Mouse (Mus musculus): ENCODE data around the gene Gprc5a. TPM values are rescaled to one million over a fixed set of nuclear protein-coding genes. Genes with fewer than 3 reads are reported as not detected.

Gene Gprc5a
- polyA plus RNA-seq (2012; rRNA removed), result 2.7 and 2.8 TPM in 2 replicates
- 3.8 and 4.7 TPM in 2 replicates for polyA plus RNA-seq (2014; fragmentation: Nextera tagmentation; extraction: Ambion mirVana)

DNA sequence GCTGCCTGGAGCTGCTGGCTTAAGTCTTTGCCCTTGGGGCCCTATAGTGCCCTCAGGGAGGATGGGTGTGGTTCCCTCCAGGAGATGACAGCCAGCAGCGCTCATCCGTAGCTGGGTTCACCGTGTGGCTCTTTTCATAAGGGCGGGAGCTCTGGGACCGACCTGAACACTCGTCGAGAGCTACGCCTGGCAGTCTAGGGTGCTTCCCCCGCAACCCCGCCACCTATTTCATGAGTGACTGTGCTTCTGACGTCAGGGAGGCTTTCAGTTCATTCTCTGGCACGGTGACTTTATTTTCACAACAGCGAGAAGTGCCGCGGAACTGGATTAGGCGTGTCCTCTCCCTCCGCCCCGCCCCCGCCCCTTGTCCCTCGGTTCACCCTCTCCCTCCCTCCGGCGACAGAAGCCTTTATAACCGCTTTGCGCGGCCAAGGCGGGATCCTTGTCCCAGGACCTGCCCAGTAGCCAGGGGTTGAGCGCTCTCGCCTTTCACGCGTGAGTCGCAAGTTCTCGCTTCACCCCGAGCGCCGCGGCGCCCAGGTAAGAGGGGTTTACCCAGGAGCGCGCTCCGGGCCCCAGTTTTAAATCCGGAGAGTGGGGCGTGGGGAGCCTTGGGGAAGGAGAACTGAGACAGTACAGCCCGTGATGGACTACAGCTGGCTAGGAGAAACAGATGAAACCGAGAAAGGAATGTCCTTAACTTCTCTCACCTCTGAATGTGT lies at the start of gene Gprc5a:
Gene Gprc5a, plus strand, starts transcription at position 416 of the 722 bp plus-strand sequence.
- no peak within 1 kb of the TSS for H3K27ac ChIP-seq (replicated peaks; ENCODE audit: low read depth, low read length)
- DNase-seq (ENCODE audit: low spot score) (peak; percentile 54), ATAC-seq (ENCODE audit: low FRiP score, low read depth) (peak; percentile 64)
- H3K9ac ChIP-seq (ENCODE audit: low read depth, low read length, severe bottlenecking), result peak within 1 kb of the TSS; percentile 51
- 1% methylated on average over 44 of the region's 44 CpGs for WGBS
- TF ChIP-seq POLR2A (IDR thresholded peaks at IDR 0.05; ENCODE audit: borderline replicate concordance, extremely low read depth, insufficient read depth, insufficient read length), result no peak
- peaks cover 3% of the 10 kb centered on the region; the same call in 1 of the 2 replicates for H3K27me3 ChIP-seq (ENCODE audit: control insufficient read depth, insufficient read depth, low read length)
- peak within 1 kb of the TSS; percentile 44 for H3K4me3 ChIP-seq (replicated peaks; ENCODE audit: low read length)
- H3K4me2 ChIP-seq (replicated peaks; ENCODE audit: low read depth, low read length, severe bottlenecking), result peak within 1 kb of the TSS; percentile 77
- H3K9me3 ChIP-seq (ENCODE audit: control insufficient read depth, low read length), result no peaks in the 10 kb centered on the region
- H3K36me3 ChIP-seq (ENCODE audit: control insufficient read depth, insufficient read depth, low read length), result no peaks in the 10 kb centered on the region
- H3K4me1 ChIP-seq (ENCODE audit: control insufficient read depth, insufficient read depth, low read length), result no peaks in the 10 kb centered on the region

DNA sequence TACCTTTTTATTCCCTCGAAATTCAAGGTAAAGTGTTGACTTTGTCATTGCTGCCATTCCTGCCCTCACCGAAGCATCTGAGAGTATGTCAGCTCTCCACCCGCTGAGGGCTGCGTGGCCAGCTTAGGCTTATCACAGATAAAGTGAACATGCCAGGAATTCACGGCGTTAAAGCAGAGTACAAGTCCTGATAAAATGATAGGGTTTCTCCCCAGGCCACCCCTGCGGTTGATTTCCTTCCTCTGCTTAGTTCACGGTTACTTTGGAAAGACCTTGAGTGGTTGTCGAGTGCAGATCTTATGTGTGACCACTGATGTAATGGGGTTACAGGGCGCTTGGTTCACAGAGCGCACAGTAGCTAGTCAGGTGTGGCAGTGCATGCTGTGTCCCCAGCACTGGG lies 48.2 kb upstream of the Gprc5a start:
- ATAC-seq (ENCODE audit: low FRiP score, low read depth), result no peak
- Histone ChIP-seq H3K4me1 (ENCODE audit: control insufficient read depth, insufficient read depth, low read length) (peaks cover 3% of the 10 kb centered on the region), H3K36me3 (ENCODE audit: control insufficient read depth, insufficient read depth, low read length) (peaks cover 83% of the 10 kb centered on the region), H3K27ac (replicated peaks; ENCODE audit: low read depth, low read length) (no peak overlapping the region), H3K4me2 (replicated peaks; ENCODE audit: low read depth, low read length, severe bottlenecking) (no peak overlapping the region), H3K27me3 (ENCODE audit: control insufficient read depth, insufficient read depth, low read length) (no peaks in the 10 kb centered on the region), H3K9me3 (ENCODE audit: control insufficient read depth, low read length) (no peaks in the 10 kb centered on the region), H3K4me3 (replicated peaks; ENCODE audit: low read length) (no peak overlapping the region), H3K9ac (ENCODE audit: low read depth, low read length, severe bottlenecking) (no peak overlapping the region)
- WGBS, result 94% methylated on average over 11 of the region's 11 CpGs
- DNase-seq (ENCODE audit: low spot score), result no peak
- TF ChIP-seq POLR2A (IDR thresholded peaks at IDR 0.05; ENCODE audit: borderline replicate concordance, extremely low read depth, insufficient read depth, insufficient read length), result no peak

DNA sequence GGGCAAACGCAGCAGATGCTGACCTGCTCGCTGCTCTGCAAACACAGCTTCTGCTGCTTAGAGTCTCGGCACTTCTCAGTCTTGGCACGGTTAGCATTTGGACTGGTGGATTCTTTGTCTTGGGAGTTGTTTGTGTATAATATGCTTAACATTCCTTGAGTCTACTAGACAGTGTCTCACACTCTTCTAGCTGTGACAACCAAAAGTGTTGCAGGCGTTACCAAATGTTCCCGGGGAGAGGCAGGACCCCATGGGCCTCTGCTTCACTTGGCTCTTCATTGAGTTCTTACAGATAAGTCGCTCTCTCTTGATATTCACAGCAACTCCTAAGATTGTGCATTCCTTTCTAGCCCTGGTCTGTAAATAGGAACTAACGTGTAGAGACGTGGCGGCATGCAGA lies 45.9 kb upstream of the Gprc5a start:
- Histone ChIP-seq H3K9ac (ENCODE audit: low read depth, low read length, severe bottlenecking) (no peak overlapping the region), H3K4me3 (replicated peaks; ENCODE audit: low read length) (no peak overlapping the region), H3K27me3 (ENCODE audit: control insufficient read depth, insufficient read depth, low read length) (no peaks in the 10 kb centered on the region), H3K4me2 (replicated peaks; ENCODE audit: low read depth, low read length, severe bottlenecking) (no peak overlapping the region), H3K4me1 (ENCODE audit: control insufficient read depth, insufficient read depth, low read length) (no peaks in the 10 kb centered on the region), H3K27ac (replicated peaks; ENCODE audit: low read depth, low read length) (no peak overlapping the region), H3K9me3 (ENCODE audit: control insufficient read depth, low read length) (no peaks in the 10 kb centered on the region), H3K36me3 (ENCODE audit: control insufficient read depth, insufficient read depth, low read length) (peaks cover 96% of the 10 kb centered on the region)
- no peak for ATAC-seq (ENCODE audit: low FRiP score, low read depth)
- WGBS, result 93% methylated on average over 10 of the region's 10 CpGs
- no peak for TF ChIP-seq POLR2A (IDR thresholded peaks at IDR 0.05; ENCODE audit: borderline replicate concordance, extremely low read depth, insufficient read depth, insufficient read length)
- no peak for DNase-seq (ENCODE audit: low spot score)

DNA sequence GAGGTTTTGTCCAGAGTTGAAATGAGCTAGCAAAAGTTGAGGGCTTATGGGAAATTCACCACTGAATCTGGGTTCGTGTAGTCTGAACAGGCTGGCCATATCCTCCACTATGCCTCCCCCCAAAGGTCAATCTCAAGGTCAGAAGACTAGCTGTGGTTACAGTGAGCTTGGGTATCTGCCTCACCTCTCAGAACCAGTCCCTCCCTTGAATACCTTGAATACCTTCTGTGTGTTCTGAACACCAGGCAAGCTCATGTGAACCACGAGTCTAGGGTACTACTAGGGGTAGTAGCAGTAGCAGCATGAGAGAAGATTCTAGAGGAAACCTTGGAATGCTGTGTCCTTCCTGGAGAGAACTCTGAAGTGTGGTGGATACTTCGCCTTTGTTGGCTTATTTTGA lies 43.8 kb upstream of the Gprc5a start:
- Histone ChIP-seq H3K27ac (replicated peaks; ENCODE audit: low read depth, low read length) (no peak overlapping the region), H3K4me3 (replicated peaks; ENCODE audit: low read length) (no peak overlapping the region), H3K9ac (ENCODE audit: low read depth, low read length, severe bottlenecking) (no peak overlapping the region), H3K4me1 (ENCODE audit: control insufficient read depth, insufficient read depth, low read length) (no peaks in the 10 kb centered on the region), H3K4me2 (replicated peaks; ENCODE audit: low read depth, low read length, severe bottlenecking) (no peak overlapping the region), H3K27me3 (ENCODE audit: control insufficient read depth, insufficient read depth, low read length) (no peaks in the 10 kb centered on the region), H3K36me3 (ENCODE audit: control insufficient read depth, insufficient read depth, low read length) (peaks cover 78% of the 10 kb centered on the region), H3K9me3 (ENCODE audit: control insufficient read depth, low read length) (no peaks in the 10 kb centered on the region)
- no peak for ATAC-seq (ENCODE audit: low FRiP score, low read depth)
- 87% methylated on average over 3 of the region's 3 CpGs for WGBS
- DNase-seq (ENCODE audit: low spot score), result no peak
- no peak for TF ChIP-seq POLR2A (IDR thresholded peaks at IDR 0.05; ENCODE audit: borderline replicate concordance, extremely low read depth, insufficient read depth, insufficient read length)

DNA sequence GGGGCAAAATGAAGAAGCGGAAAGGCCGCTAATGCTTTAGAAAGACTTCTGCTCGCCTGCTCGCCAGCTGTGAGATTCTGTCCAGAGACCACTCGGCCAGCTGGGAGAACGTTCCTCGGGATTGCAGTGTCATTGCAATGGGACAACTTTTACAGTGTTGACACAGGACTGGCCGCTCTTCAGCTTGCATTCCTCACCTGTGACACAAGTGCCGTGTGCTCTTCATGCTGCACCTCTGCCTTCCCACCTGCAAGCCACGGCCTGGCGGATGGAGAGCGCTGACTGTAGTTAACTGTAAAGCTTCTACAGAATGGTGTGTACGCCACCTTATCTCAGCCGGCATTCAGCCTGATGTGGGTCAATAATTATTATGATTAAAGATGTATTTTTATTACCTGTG lies 42.1 kb upstream of the Gprc5a start:
- Histone ChIP-seq H3K27me3 (ENCODE audit: control insufficient read depth, insufficient read depth, low read length) (no peaks in the 10 kb centered on the region), H3K9me3 (ENCODE audit: control insufficient read depth, low read length) (no peaks in the 10 kb centered on the region), H3K4me3 (replicated peaks; ENCODE audit: low read length) (no peak overlapping the region), H3K27ac (replicated peaks; ENCODE audit: low read depth, low read length) (no peak overlapping the region), H3K4me2 (replicated peaks; ENCODE audit: low read depth, low read length, severe bottlenecking) (no peak overlapping the region), H3K9ac (ENCODE audit: low read depth, low read length, severe bottlenecking) (no peak overlapping the region), H3K4me1 (ENCODE audit: control insufficient read depth, insufficient read depth, low read length) (no peaks in the 10 kb centered on the region), H3K36me3 (ENCODE audit: control insufficient read depth, insufficient read depth, low read length) (peaks cover 60% of the 10 kb centered on the region)
- TF ChIP-seq POLR2A (IDR thresholded peaks at IDR 0.05; ENCODE audit: borderline replicate concordance, extremely low read depth, insufficient read depth, insufficient read length), result no peak
- WGBS, result 96% methylated on average over 14 of the region's 14 CpGs
- ATAC-seq (ENCODE audit: low FRiP score, low read depth), result no peak
- DNase-seq (ENCODE audit: low spot score), result no peak
